Mouse (Mus musculus) myocyte (in vitro differentiated cells): ENCODE measurements around the gene Ccdc190.

ENCODE experiments used
- CEBPB ChIP-seq: IDR thresholded peaks from 2 replicates; pipeline ENCODE4 v1.6.1; 2011; ENCODE audit warnings: mild to moderate bottlenecking, moderate library complexity; ENCODE audit not compliant: poor library complexity, insufficient read depth, severe bottlenecking
- E2F4 ChIP-seq: IDR thresholded peaks from one replicate; pipeline ENCODE4 v1.6.1; 2011; ENCODE audit warnings: mild to moderate bottlenecking, control low read depth, moderate library complexity; ENCODE audit not compliant: insufficient read depth
- MAX ChIP-seq: IDR thresholded peaks from one replicate; pipeline ENCODE4 v1.6.1; 2011; ENCODE audit warnings: low read depth, mild to moderate bottlenecking, control low read depth
- MYOD1 ChIP-seq, 3 experiments: IDR thresholded peaks; one replicate each; pipeline ENCODE4 v1.6.1; 2011; ENCODE audit warnings: control low read depth in 2 of 3, low read depth in 2 of 3, mild to moderate bottlenecking in 2 of 3, moderate library complexity in 1 of 3; ENCODE audit not compliant: insufficient read length in 2 of 3, control insufficient read depth in 1 of 3
- POLR2A ChIP-seq: IDR thresholded peaks from one replicate; pipeline ENCODE4 v1.6.1; 2011; ENCODE audit warnings: low read depth, mild to moderate bottlenecking, control low read depth, moderate library complexity; ENCODE audit not compliant: insufficient read length
- POLR2AphosphoS2 ChIP-seq: IDR thresholded peaks from one replicate; pipeline ENCODE4 v1.6.1; 2011; ENCODE audit warnings: low read depth, control low read depth; ENCODE audit not compliant: insufficient read length
- REST ChIP-seq: IDR thresholded peaks from one replicate; pipeline ENCODE4 v1.6.1; 2011; ENCODE audit warnings: mild to moderate bottlenecking, control low read depth, moderate library complexity; ENCODE audit not compliant: insufficient read depth, insufficient read length
- SRF ChIP-seq: IDR thresholded peaks from one replicate; pipeline ENCODE4 v1.6.1; 2011; ENCODE audit warnings: low read depth; ENCODE audit not compliant: control insufficient read depth, insufficient read length
- TCF12 ChIP-seq: IDR thresholded peaks from one replicate; pipeline ENCODE4 v1.6.1; 2011; ENCODE audit warnings: mild to moderate bottlenecking, control low read depth; ENCODE audit not compliant: poor library complexity, insufficient read depth, severe bottlenecking
- TCF3 ChIP-seq: IDR thresholded peaks from one replicate; pipeline ENCODE4 v1.6.1; 2011; ENCODE audit warnings: low read depth, control low read depth; ENCODE audit not compliant: insufficient read length
- USF1 ChIP-seq: IDR thresholded peaks from one replicate; pipeline ENCODE4 v1.6.1; 2011; ENCODE audit warnings: low read depth, mild to moderate bottlenecking, control low read depth, moderate library complexity

DNA sequence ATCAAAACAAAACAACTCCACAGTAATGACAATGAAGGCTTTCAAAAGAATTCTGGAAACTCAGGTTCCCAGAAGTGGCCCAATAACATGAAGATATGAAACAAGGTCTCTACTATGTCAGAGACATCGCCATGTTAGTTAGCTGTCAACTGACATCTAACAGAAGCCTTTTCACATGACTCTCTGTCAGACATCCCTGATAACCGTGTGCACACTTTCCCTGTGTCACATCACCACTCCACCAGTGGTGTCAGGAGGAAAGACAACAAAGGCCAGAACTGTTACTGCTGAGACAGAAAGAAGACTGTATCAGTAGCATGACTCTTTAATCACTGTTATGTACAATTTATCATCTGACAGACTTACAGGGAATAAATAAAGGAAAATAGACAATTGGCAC, 43.5 kb downstream of the Ccdc190 start:
- no peak for TF ChIP-seq CEBPB
- no peak for TF ChIP-seq USF1
- no peak for TF ChIP-seq POLR2A
- TF ChIP-seq MAX = no peak
- no peak for TF ChIP-seq E2F4
- TF ChIP-seq POLR2AphosphoS2 = no peak
- TF ChIP-seq REST = no peak
- TF ChIP-seq MYOD1 (IDR thresholded peaks at IDR 0.05; ENCODE audit: control insufficient read depth in 1 of 3, insufficient read length in 2 of 3, low read depth in 2 of 3) = no peak
- no peak for TF ChIP-seq TCF12
- TF ChIP-seq TCF3 = no peak
- TF ChIP-seq SRF = no peak
